Mouse (Mus musculus): Measurements from ENCODE around the gene Hcfc2. TPM values are rescaled to one million over a fixed set of nuclear protein-coding genes. Genes with fewer than 3 reads are reported as not detected.

Hcfc2 gene
- total RNA-seq, 2 experiments from 2014 or later, result 53.6 to 58.1 TPM

DNA sequence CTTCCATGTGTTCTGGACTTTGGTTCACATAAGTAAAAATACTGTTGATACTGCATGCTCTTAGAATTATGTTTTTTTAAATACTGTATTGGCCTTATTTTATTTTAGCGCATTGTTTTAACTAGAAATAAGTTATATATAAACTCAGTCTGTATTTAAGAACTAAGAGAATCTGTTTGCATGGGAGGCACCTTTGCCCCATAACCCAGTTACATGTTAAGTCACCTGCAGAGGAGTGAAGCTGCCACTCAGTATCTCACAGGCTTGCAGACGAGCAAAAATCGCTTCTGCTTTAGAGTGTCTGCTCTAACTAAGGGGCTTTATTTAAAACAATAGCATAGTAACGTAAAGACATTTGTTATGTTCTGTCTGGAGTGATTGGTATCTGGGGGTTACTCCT is 45.9 kb downstream of the Hcfc2 start:
- DNase-seq, result no peak

DNA sequence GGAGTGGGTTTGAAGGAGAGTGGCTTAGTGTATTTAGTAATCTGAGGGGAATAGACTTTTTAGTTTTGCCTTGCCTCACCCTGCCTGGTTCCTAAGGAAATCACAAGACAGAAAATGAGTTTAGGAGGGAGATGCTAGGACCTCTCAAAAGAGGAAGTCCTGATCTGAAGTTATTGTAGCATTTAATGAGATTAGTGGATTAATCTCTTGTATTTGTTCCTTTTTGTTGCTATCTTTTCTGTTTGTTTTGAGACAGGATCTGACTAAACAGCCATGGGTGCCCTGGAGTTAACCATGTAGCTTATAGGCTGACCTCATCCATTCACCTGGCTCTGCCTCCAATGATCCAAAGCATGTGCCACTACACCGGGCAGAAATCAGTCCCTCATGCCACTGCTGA is 46.6 kb downstream of the Hcfc2 start:
- DNase-seq, result no peak

DNA sequence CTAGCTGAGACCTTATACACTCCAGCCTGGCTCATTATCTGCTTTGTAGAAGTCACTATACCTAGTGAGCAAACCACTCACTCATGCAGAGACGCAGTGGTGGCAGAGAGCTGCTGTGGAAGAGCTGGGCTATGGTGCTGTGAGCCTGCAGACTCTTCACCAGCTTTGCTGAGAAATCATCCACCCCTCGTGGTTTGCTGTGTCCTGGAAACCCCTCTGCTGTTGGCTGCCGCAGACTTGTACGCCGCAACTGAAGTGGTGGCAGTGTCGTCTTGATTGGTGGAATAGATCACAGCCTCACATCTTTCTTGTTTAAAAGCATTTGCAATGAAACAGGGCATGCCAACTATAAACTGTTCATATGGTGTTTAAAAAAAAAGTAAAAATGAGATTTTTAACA is 48.3 kb downstream of the Hcfc2 start:
- DNase-seq, result no peak

DNA sequence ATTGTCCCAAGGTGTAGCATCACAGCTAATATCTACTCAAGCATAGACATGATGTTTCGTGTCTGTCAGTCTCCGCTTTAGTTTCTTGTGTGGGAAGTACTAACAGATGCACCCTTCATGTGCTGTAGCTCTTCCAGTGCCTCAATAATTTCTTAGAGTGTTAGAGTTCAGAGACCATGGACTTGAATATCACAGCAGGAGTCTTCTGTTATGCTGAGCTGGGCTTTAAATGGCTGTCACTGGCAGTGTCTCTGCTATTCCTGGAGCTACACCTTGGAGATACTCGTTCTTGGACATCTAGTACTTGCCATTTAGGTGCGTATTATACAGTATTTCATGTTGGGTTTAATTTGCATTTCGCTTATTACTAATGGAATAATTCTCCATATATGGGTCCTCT is 49.3 kb downstream of the Hcfc2 start:
- no peak for DNase-seq

DNA sequence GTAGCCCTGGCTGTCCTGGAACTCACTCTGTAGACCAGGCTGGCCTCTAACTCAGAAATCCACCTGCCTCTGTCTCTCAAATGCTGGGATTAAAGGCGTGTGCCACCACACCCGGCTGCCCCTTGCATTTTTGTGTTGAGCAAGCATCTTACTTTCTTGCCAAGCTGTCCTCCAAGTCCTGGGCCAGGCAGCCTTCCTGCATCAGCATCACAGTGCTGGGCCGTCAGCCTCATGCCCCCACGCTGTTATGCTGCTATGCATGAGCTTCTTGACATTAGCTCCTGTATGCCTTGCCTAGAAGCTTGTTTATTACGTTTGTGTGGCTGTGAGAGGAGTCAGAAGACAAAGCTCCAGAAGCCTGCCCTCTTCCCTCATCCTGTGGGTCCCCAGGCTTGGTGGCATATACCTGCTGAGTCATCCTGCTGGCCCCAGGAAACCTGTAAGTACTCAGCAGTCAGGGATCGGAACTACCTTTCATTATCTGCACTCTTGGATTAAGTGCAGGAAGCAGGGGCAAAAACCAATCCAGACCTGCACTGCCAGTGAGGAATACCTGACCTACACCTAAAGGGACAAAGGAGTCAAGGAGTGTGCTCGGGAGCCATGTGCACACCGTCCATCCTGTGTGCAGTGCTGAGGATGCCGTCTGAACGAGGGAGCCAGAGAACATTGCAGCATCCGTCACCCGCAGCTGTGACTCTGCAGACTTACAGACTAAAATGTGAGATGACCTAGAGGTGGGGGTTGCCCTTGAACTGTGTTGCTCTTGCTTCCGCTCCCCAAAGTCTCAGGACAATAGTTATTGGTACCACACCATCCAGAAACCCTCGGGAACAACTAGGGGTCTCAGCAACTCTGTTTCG is 51.3 kb downstream of the Hcfc2 start:
- no peak for DNase-seq

DNA sequence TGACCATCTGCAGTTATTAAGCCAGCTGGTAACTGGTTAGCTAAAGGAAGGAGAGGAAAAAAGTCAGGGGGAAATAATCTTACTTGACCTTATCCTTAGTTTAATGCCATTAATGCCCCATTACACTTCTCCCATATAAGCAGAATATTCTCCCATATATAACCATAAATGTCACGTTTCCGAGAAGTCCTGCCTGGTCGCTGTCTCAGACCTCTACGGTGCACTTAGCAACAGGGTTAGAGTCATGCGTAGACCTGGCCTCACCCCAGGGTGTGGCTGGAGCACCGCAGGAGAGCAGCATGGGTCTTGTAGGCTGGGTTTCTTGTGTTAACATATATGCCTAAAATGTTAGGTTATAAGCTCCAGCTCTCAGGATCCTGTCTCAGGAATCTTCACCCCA is 54.8 kb downstream of the Hcfc2 start:
- DNase-seq, result no peak

DNA sequence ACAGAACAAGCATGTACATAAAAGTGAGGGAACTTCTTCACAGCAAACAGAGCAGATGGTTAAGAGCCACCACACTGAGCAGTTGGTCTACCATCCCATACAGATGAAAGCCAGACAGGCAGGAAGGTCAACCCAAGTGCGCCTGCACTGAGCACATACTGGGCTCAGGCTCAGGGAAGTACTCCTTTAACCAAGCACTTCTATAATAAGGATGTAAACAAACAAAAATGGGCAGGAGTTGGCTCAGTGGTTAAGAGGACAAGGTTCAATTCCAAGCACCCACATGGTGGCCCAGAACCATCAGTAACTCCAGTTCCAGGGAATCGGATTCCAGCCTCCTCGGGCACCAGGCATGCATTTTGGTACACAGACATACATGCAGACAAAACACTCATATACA is 57.0 kb downstream of the Hcfc2 start:
- no peak for DNase-seq

DNA sequence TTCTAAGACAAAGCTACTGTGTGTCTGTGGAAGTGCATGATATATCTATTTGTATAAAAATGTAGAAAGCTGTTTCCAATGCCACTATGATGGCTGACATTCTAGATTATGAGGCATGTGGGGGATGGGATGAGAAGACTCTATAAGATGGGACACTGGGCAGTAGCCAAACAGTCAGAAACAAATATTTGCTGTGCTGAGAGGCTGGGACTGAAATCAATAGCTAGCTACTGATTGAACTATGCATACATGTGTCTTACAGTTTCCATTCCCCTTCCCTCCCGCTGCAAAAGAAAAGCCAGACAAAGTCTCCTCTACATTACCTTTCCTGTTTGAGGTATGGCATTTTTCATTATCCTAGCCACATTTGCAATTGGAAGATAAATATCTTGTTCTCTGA is 58.7 kb downstream of the Hcfc2 start:
- DNase-seq, result no peak

DNA sequence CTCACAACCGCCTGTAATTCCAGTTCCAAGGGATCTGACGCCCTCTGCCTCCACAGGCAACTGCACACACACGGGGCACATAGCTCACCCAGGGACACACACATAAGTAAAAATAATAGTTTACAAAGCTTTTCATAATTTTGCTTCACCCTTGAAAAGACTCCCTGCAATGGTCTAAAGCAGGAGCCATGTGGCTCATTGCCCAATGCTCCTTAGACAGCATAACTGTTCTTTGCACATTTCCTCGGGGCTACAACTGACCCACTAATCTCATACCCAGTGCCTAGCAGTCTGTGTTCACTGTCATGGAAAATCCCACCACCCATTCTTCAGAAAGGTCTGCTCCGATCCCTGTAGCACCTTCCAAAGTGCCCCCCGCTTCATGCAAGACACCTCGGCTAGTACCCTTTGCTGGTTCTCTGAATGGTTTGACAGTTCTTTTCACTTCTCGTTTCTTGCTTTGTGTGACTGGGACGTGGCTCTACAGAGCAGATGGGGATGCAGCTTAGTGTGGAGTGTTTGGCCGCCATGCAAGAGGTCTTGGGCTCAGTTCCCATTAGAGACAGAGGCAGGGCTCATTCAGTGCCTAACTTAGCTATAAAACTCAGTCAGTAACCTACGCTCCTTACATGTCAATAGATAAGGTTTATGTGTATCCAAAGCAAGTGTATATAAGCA is 59.4 kb downstream of the Hcfc2 start:
- no peak for DNase-seq

DNA sequence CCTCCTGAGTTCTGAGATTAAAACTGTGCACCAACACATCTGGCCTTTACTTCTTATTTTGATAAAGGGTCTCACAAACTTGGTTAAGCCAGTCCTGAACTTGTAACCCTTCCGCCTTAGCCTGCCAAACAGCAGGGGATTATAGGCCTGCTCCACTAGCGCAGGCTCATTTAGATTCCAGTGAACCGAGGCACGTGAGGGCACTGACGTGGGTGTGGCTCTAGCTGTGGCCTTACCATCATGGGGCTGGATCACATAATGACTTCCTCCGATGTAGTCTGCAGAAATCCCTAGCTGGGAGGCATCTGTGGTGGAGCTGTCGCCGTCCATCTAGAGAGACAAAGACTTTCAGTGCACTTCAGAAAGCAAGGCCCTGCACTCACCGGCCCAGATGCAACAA is 60.5 kb downstream of the Hcfc2 start:
- no peak for DNase-seq

DNA sequence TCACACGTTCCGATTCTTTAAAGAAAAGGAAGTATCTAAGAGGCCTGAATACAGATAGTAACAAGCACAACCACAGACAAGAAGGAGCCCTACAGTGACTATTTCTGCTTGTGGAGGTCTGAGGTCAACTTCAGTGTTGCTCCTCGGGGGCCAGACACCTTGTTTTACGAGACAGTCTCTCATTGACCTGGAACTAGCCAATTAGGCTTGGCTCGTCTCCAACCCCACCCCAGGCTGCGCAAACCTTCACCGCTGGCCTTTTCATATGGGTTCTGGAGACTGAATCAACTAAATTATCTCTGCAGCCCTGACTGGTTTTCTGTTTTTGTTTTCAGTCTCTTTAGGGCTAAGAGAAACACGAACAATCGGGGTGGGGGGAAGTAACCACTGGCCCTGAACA is 61.4 kb downstream of the Hcfc2 start:
- no peak for DNase-seq

DNA sequence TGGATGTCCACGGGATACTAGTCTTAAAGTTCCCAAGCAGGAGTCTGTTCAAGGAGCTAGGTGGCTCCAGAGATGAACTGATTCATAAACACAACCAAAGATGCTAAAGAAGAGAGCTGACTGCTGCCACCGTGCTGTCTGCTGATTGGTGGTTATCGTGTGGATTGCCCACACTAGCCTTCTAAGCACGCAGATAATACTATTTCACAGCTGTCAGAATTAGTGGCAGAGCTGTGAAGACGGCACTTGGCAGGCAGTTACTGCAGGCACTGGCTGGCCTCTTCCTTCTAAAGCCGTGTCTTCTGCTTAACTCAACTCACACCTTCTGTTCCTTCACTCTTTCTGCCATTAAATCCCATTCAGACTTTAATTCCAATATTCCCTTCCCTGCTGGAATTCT is 62.4 kb downstream of the Hcfc2 start:
- no peak for DNase-seq

DNA sequence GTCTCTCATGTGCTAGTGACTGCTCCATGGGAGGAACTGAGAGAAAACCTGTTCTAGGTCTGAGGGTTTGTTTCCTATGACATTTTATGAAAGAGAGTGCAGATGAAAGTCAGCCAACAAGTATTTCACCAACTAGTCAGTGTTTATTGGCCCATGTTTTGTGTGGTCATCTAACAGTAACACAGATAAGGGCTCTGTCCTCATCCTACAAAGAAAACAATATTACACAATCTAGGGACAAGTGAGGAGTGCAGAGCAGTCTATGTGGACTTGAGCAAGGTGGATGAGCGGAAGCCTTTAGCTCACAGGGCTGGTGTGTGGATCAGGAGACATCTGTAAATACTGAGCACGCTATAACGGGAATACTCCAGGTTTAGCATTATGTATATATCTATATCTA is 62.9 kb downstream of the Hcfc2 start:
- DNase-seq, result no peak

DNA sequence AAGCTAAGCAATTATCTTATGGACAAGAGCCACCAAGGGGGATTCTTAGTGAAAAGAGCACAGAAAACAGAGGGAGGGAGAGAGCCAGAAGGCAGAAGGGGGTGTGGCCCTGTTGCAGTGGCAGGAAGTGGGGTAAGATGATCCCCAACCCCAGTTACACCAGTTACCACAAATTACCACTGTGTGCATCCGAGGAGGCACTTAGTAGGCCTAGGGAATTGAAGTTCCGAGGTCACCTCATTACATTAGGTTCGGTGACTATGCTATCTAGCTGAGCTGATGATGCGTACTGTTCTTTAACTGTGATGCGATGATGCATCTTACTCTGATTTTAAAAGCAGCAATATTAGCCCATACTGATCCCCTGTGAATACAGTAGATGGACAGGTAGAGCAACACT is 63.7 kb downstream of the Hcfc2 start:
- DNase-seq, result no peak

DNA sequence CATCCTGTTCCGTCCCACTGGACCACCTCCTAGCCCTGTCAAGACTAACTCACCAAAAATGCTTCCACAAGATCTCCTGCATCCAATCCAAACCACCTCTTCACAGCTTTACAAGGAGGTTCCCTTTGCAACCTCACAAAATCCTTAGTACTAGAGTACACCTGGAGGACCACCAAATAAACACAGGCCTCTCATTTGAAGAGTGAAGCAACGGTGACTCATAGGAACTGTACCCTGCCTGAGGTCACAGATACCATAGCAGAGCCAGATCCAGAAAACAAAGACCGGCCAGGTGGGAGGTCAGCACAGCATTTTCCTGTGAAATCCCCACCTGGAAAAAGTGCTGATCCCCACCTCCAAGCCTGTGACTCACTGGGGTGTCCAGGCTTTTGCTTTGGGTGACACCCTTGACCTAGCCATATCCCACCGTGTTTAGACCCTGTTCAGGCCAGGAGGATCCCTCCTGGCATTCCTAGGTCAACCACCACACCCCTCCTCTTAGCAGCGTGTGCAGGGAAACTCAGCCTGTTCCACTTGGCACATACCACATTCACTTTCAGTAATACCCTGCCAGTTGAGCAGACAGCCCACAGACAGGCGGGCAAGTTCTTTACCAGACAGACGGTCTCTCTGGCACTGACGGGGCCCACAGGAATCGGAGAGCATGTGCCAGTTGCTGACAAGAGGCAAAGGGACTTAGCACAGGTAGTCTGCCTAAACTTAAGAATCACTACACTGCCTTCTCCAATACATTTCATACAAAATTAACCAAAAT is 65.3 kb downstream of the Hcfc2 start:
- DNase-seq, result peak; percentile 50 to 72

DNA sequence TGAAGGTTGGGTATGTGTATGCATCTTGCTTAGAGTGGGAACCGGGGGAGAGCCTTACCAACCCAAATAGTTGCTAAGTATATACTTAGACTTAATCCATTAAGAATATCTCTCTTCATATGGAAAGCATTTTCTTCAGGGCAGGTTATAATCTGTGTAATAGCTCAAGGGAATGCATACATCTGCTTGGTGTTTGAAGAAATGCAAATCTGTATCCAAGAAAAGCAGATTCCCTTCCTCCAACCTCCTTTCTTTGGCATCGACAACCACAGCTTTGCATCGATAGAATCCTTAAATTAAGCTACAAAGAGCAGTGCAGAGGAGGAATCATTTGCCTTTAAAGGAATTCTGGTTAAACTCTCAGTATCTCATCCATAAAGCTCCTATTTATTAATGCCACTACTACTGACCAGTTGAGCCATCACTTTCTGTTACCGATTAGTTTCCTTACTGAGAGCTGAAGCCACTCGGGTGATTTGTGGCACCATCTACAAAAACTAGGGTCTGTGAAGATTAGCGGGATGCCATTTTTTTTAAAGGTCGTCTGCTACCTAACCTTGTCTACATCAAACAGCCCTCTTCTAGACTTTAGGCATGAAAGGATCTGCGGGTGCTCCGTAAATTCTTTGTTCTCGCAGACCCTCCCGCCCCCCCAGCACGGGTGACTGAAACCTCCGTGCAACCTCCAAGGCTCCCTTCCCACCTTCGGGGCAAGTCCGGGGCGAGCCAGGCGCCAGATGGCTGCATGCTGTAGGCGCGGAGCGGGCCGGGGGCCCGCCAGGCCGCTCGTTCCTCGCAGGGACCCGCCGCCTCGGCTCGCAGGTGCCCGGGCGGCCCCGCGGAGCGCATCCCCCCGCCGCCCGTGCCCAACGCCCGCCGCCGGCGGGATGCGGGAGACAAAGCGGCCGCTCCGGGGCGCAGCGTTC is 67.1 kb downstream of the Hcfc2 start:
- peak; percentile 23 to 28 for DNase-seq

DNA sequence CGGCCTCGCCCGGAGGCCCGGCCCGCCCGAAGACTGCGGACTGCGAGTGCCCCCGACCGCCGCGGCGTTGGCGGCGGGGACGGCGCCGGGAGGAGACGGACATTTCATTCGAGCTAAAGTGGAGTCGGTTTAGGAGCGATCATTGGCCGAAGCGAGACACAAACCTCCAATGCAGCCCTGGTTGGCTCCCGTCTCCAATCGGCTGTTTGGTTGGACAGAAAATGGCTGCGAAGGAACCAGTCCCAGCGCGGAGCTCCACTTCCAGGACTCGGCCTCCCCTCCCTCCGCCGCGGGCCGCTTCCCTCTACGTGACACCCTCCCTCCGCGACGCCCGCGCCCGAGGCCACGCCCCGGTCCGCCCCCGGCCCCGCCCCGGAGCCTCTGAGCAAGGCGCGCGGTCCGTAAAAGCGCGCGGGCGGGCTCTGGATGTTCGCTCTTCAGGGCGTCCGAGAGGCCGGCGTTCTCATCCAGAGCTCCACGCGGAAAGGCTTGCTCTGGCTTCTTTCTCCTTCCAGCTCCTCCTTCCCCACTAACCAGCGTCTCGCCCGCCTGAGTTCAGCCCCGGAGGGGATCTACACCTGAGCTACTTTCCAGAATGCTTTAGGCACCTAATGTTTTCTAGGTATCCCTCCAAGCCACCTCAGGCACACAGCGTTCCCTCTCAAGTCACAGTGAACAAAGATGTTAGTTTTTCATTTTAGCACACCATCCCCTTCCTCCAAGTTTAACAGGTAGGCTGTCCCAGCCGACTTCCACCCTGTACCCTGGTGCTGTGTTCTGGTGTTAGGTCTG is 68.1 kb downstream of the Hcfc2 start, which contains the start of gene Nfyb:
Gene Nfyb (minus strand): TSS at position 305 of the 792 bp plus-strand sequence.
- DNase-seq, result peak; percentile 96 to 97

DNA sequence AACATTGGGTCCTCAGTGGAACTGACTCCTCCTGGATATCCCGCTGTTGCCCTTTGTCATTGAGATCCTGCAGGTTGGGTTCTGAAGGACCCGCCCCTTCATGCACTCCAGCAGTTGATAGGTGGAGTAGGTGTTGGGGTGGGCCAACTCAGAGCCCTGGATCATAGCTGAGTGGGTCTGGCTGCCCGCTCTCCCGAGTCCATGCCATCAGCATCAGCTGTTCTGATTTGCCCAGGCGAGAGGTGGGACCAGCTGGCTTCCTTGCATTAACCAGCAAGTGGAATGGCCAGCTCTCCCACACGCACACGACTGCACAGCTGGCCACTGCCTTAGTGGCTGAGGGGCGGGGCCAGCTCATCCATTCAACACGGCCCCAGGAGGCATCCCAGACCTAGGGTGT is 72.9 kb downstream of the Hcfc2 start:
- DNase-seq, result no peak

DNA sequence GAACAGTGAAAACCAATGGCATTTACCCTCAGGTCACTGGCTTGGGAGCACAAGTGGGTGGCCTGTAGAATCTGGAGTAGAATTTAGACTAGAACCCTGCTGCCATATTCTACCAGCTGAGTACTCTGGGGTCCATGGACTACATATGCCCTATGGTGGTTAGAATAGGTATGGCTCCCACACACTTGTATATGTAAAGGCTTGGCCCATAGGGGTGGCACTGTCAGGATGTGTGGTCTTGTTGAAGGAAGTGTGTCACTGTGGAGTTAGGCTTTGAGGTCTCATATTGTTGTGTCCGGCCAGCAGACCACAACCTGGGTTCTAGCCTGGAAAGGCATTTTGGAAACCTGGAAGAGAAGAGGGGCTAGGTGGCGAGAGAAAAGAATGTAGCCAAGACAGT is 74.8 kb downstream of the Hcfc2 start:
- no peak for DNase-seq

DNA sequence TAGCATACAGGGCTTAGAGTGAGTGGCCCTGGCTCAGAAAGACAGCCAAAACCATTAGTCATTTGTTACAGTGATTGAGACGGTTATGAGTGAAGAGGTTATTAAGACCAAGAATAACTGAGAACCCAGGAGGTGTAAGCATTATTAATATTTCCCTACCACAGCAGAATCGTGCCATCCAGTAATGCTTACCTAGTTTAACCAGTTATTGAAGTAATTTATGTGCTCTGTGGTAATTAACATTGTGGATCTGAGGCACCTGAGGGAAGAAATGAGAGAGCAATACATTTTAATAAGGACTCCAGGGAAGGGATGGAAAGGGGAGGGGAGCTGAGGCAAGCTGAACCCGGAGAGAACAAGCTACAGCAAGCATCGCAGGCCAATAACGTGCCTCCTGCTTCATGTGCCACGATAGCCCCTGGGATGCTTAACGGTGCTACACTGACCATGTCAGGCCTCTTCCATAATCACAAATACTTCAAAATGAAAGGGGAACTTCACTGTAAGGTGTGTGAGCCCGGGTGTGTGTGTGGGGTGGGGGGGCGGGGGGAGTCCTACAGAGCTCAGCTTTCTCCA is 75.7 kb downstream of the Hcfc2 start:
- DNase-seq, result no peak

DNA sequence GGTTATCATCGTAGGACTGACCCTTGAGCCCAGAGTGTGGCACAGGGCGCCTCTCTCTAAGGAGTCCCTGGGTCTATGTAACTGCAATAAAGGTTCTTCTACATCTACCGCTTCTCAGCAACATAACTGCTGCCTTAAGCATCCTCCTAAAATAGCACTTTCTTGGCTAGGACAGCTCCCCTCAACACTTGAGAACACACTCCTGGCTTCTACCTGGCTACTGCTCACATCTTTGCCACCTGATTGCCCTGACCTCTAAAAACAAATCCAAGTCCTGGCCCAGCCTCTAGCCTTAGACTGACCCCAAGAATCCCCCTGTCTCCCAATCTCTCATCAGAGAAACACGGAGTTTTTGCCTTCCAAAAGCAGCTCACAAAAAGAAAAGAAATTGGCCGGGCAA is 78.9 kb downstream of the Hcfc2 start:
- no peak for DNase-seq

All from layer of hippocampus, postnatal 36 days (tissue).